Mouse (Mus musculus) forebrain, embryonic 15.5 days (tissue): Measurements from ENCODE around the gene Arl3. TPM values are rescaled to one million over a fixed set of nuclear protein-coding genes. Genes with fewer than 3 reads are reported as not detected.
A peak's percentile ranks its signal among the peaks of the same experiment; 100 is the strongest.

Source experiments
- ATAC-seq: fragments of 200-750 bp; cut with Nextera tagmentation; replicated peaks from 2 replicates; pipeline ENCODE4 v1.8.0; 2017; ENCODE audit warnings: mild to moderate bottlenecking, moderate TSS enrichment, moderate library complexity
- H3K27ac ChIP-seq: fragments of 300-500 bp; sonication (generic); replicated peaks from 2 replicates; pipeline ENCODE4 v1.5.1; 2015; ENCODE audit warnings: mild to moderate bottlenecking, inconsistent platforms
- H3K27me3 ChIP-seq: fragments of 300-500 bp; sonication (generic); 2 replicates; pipeline ENCODE4 v1.6.1; 2015; ENCODE audit warnings: inconsistent platforms
- H3K36me3 ChIP-seq: fragments of 300-500 bp; sonication (generic); 2 replicates; pipeline ENCODE4 v1.6.1; 2015; ENCODE audit warnings: mild to moderate bottlenecking, inconsistent platforms
- H3K4me1 ChIP-seq: fragments of 300-500 bp; sonication (generic); 2 replicates; pipeline ENCODE4 v1.6.1; 2015; ENCODE audit warnings: inconsistent platforms
- H3K4me2 ChIP-seq: fragments of 300-500 bp; sonication (generic); replicated peaks from 2 replicates; pipeline ENCODE4 v1.6.1; 2015; ENCODE audit warnings: mild to moderate bottlenecking, inconsistent platforms
- H3K4me3 ChIP-seq: fragments of 300-500 bp; sonication (generic); 2 replicates; pipeline ENCODE4 v1.5.1; 2015; ENCODE audit warnings: mild to moderate bottlenecking, inconsistent platforms
- H3K9ac ChIP-seq: fragments of 300-500 bp; sonication (generic); replicated peaks from 2 replicates; pipeline ENCODE4 v1.6.1; 2015; ENCODE audit warnings: mild to moderate bottlenecking, inconsistent platforms
- H3K9me3 ChIP-seq: fragments of 300-500 bp; sonication (generic); 2 replicates; pipeline ENCODE4 v1.6.1; 2016; ENCODE audit warnings: inconsistent platforms
- WGBS: fragments of 180-500 bp; shearing (Covaris S2); methylation state at CpG from one replicate; pipeline ENCODE4 v1.1.7; 2015; ENCODE audit warnings: mixed read lengths; 5-methylcytosine and 5-hydroxymethylcytosine counted together
- polyA plus RNA-seq: library from polyadenylated mRNA; unstranded; fragments of >200 nt; fragmentation: Nextera tagmentation; extraction: Ambion mirVana; gene quantifications from 2 replicates; pipeline ENCODE4 v1.2.1, GENCODE M21; 2015

Gene Arl3
- polyA plus RNA-seq, 1 experiment from 2014 or later = 241 TPM

GRCm38 (mm10) chr19:46500581-46501341, 72.2 kb downstream of the Arl3 start:
- WGBS = under 1% methylated on average over 47 of the region's 50 CpGs
- no peaks in the 10 kb centered on the region for H3K9me3 ChIP-seq
- peak; percentile 17 for ATAC-seq
- peak overlapping the region; percentile 100 for H3K27ac ChIP-seq
- peak overlapping the region; percentile 87 for H3K4me3 ChIP-seq
- peak overlapping the region; percentile 96 for H3K4me2 ChIP-seq
- peak overlapping the region; percentile 93 for H3K9ac ChIP-seq
- H3K36me3 ChIP-seq = no peaks in the 10 kb centered on the region
- no peaks in the 10 kb centered on the region for H3K27me3 ChIP-seq
- H3K4me1 ChIP-seq = peaks cover 27% of the 10 kb centered on the region

GRCm38 (mm10) chr19:46499836-46500580, 73.0 kb downstream of the Arl3 start:
- no peaks in the 10 kb centered on the region for H3K27me3 ChIP-seq
- peak; percentile 90 for ATAC-seq
- peaks cover 20% of the 10 kb centered on the region for H3K4me1 ChIP-seq
- peak overlapping the region; percentile 96 for H3K4me2 ChIP-seq
- no peaks in the 10 kb centered on the region for H3K9me3 ChIP-seq
- H3K4me3 ChIP-seq = peak overlapping the region; percentile 87
- WGBS = under 1% methylated on average over 50 of the region's 52 CpGs
- peak overlapping the region; percentile 100 for H3K27ac ChIP-seq
- no peaks in the 10 kb centered on the region for H3K36me3 ChIP-seq
- peak overlapping the region; percentile 93 for H3K9ac ChIP-seq

GRCm38 (mm10) chr19:46499539-46499835, 73.5 kb downstream of the Arl3 start:
- H3K9ac ChIP-seq = peak overlapping the region; percentile 34; the same call in 1 of the 2 replicates
- peaks cover 15% of the 10 kb centered on the region for H3K4me1 ChIP-seq
- 0% methylated on average over 3 of the region's 3 CpGs for WGBS
- no peaks in the 10 kb centered on the region for H3K9me3 ChIP-seq
- ATAC-seq = no peak
- H3K36me3 ChIP-seq = no peaks in the 10 kb centered on the region
- peak overlapping the region; percentile 87 for H3K4me3 ChIP-seq
- peak overlapping the region; percentile 41 for H3K4me2 ChIP-seq
- no peaks in the 10 kb centered on the region for H3K27me3 ChIP-seq
- H3K27ac ChIP-seq = peak overlapping the region; percentile 89

DNA sequence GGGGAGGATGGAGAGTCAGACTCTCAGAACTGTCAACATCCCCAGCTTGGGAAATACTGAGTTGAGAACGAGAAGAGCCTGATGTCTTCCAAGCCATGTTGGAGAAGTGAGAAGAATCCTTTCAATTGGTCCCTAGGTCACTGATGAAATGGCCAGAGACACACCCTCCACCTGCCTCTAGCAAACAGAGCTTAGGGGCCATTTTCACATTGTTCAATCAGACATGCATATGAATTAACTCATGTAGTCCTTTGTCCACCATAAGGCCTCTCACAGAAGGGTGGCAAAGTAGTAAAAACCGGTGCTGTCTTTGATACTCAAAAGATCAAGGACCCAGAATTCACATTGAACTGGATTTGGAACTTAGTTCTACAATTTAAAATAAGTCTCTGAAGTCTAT, 75.8 kb downstream of the Arl3 start:
- Histone ChIP-seq H3K4me2 (no peak overlapping the region), H3K4me1 (peaks cover 7% of the 10 kb centered on the region), H3K27ac (no peak overlapping the region), H3K9me3 (no peaks in the 10 kb centered on the region), H3K9ac (no peak overlapping the region), H3K4me3 (no peak overlapping the region), H3K36me3 (no peaks in the 10 kb centered on the region), H3K27me3 (no peaks in the 10 kb centered on the region)
- 77% methylated on average over 2 of the region's 2 CpGs for WGBS
- no peak for ATAC-seq

DNA sequence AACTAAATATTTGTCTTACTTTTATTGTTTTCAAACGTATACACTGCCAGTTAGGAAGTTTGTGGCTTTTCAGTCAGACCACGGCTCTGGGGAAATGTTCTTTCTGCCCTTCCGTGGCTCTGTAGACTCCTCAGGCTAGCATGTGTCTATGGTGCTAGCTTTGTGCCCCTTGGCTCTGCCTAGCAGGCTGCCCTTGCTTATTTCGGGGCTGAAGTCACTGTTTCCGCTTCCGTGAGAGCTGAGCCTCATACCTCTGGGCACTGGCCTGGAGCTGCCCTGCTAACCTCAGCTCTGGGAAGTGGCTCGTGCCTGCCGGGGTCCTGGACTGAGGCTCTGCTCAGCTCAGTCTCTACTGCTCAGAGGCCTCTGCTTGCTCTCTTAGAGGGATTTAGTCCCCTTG, 77.9 kb downstream of the Arl3 start:
- H3K4me1 ChIP-seq = peaks cover 11% of the 10 kb centered on the region
- H3K9ac ChIP-seq = no peak overlapping the region
- H3K27ac ChIP-seq = no peak overlapping the region
- WGBS = 92% methylated on average over 8 of the region's 8 CpGs
- no peak overlapping the region for H3K4me2 ChIP-seq
- no peaks in the 10 kb centered on the region for H3K36me3 ChIP-seq
- ATAC-seq = no peak
- no peaks in the 10 kb centered on the region for H3K9me3 ChIP-seq
- no peak overlapping the region for H3K4me3 ChIP-seq
- H3K27me3 ChIP-seq = no peaks in the 10 kb centered on the region

DNA sequence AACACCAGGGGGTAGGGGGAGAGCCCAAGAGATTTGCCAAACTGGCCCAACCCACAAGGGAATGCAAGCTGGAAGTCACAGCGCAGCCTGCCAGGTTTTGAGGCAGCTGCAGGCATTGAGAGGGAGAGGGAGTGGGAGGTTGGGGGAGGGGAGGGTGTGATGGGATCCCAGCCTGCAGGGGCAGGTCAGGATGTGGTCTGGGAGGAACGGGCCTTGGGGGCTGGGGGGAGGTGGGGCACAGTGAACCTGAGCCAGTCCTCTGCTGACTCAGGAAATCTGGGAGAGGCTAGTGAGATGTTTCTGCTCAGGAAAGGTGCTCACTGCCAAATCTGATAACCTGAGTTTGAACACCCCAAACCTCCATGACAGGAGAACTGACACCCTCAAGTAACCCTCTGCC, 82.4 kb downstream of the Arl3 start:
- WGBS = 10% methylated on average over 2 of the region's 2 CpGs
- 0 out of 2 replicates have a peak, but pooled peaks cover 4% of the 10 kb centered on the region for H3K4me1 ChIP-seq
- no peaks in the 10 kb centered on the region for H3K27me3 ChIP-seq
- H3K9me3 ChIP-seq = no peaks in the 10 kb centered on the region
- H3K27ac ChIP-seq = no peak overlapping the region
- H3K9ac ChIP-seq = no peak overlapping the region
- peaks cover 5% of the 10 kb centered on the region for H3K36me3 ChIP-seq
- ATAC-seq = no peak
- H3K4me2 ChIP-seq = no peak overlapping the region
- no peak overlapping the region for H3K4me3 ChIP-seq

DNA sequence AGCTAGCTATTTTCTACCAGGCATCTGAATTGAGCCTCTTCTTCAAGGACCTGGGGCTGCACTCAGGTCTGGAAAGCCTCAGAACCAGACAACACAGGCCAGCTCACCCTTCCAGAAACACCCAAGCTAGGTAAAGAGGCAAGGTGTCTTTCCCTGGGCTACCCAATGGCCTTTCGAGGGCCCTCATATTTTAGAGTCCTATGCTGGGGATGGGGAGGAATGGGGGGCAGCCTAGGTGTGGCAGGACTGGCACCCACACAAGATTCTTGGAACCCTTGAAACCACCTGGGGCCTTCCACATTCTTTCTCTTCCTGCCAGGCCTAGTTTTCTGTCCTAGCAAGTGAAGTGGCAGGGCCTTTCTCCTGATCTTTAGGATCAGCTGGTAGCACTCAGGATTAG, 83.5 kb downstream of the Arl3 start:
- WGBS = 96% methylated on average over 1 of the region's 1 CpGs
- H3K27ac ChIP-seq = no peak overlapping the region
- H3K9me3 ChIP-seq = no peaks in the 10 kb centered on the region
- 0 out of 2 replicates have a peak, but pooled peaks cover 6% of the 10 kb centered on the region for H3K4me1 ChIP-seq
- ATAC-seq = no peak
- no peak overlapping the region for H3K4me3 ChIP-seq
- H3K9ac ChIP-seq = no peak overlapping the region
- no peaks in the 10 kb centered on the region for H3K27me3 ChIP-seq
- H3K36me3 ChIP-seq = peaks cover 9% of the 10 kb centered on the region
- no peak overlapping the region for H3K4me2 ChIP-seq

GRCm38 (mm10) chr19:46486709-46487108, 86.3 kb downstream of the Arl3 start:
- 85% methylated on average over 2 of the region's 2 CpGs for WGBS
- H3K36me3 ChIP-seq = peaks cover 9% of the 10 kb centered on the region

GRCm38 (mm10) chr19:46485847-46486246, 87.2 kb downstream of the Arl3 start:
- no peaks in the 10 kb centered on the region for H3K9me3 ChIP-seq
- WGBS = 78% methylated on average over 9 of the region's 9 CpGs
- no peaks in the 10 kb centered on the region for H3K27me3 ChIP-seq
- no peak overlapping the region for H3K4me2 ChIP-seq
- peaks cover 9% of the 10 kb centered on the region for H3K36me3 ChIP-seq
- H3K27ac ChIP-seq = no peak overlapping the region
- no peak overlapping the region for H3K9ac ChIP-seq
- ATAC-seq = no peak
- peaks cover 32% of the 10 kb centered on the region for H3K4me1 ChIP-seq
- no peak overlapping the region for H3K4me3 ChIP-seq

More at GRCm38 (mm10) chr19:46486709-46487108, 86.3 kb downstream of the Arl3 start:
- peaks cover 26% of the 10 kb centered on the region for H3K4me1 ChIP-seq
- H3K27ac ChIP-seq = no peak overlapping the region
- no peak overlapping the region for H3K4me3 ChIP-seq
- H3K9me3 ChIP-seq = no peaks in the 10 kb centered on the region
- no peak for ATAC-seq
- no peaks in the 10 kb centered on the region for H3K27me3 ChIP-seq
- H3K4me2 ChIP-seq = no peak overlapping the region
- H3K9ac ChIP-seq = no peak overlapping the region

GRCm38 (mm10) chr19:46484518-46484917, 88.5 kb downstream of the Arl3 start:
- H3K4me3 ChIP-seq = no peak overlapping the region
- H3K9me3 ChIP-seq = no peaks in the 10 kb centered on the region
- H3K4me2 ChIP-seq = no peak overlapping the region
- peaks cover 28% of the 10 kb centered on the region for H3K4me1 ChIP-seq
- H3K9ac ChIP-seq = no peak overlapping the region
- 63% methylated on average over 5 of the region's 5 CpGs for WGBS
- peaks cover 9% of the 10 kb centered on the region for H3K36me3 ChIP-seq
- H3K27ac ChIP-seq = 0 out of 2 replicates have a peak overlapping the region, but pooled peaks have one; percentile 70
- H3K27me3 ChIP-seq = no peaks in the 10 kb centered on the region
- no peak for ATAC-seq

GRCm38 (mm10) chr19:46483701-46484328, 89.2 kb downstream of the Arl3 start:
- no peaks in the 10 kb centered on the region for H3K27me3 ChIP-seq
- peak overlapping the region; percentile 70 for H3K27ac ChIP-seq
- no peak overlapping the region for H3K9ac ChIP-seq
- 0 out of 2 replicates have a peak, but pooled peaks have one; percentile 24 for ATAC-seq
- peaks cover 28% of the 10 kb centered on the region for H3K4me1 ChIP-seq
- peaks cover 9% of the 10 kb centered on the region for H3K36me3 ChIP-seq
- 46% methylated on average over 15 of the region's 15 CpGs for WGBS
- no peaks in the 10 kb centered on the region for H3K9me3 ChIP-seq
- no peak overlapping the region for H3K4me3 ChIP-seq
- H3K4me2 ChIP-seq = no peak overlapping the region

GRCm38 (mm10) chr19:46482896-46483516, 90.0 kb downstream of the Arl3 start:
- H3K36me3 ChIP-seq = peaks cover 9% of the 10 kb centered on the region

More at GRCm38 (mm10) chr19:46482896-46483516, 90.0 kb downstream of the Arl3 start:
- whole genome bisulfite sequencing = 29% methylated on average over 16 of the region's 17 CpGs
- Histone ChIP-seq H3K9me3 (no peaks in the 10 kb centered on the region), H3K27me3 (no peaks in the 10 kb centered on the region), H3K4me3 (no peak overlapping the region), H3K27ac (no peak overlapping the region), H3K4me2 (no peak overlapping the region), H3K9ac (no peak overlapping the region), H3K4me1 (peaks cover 28% of the 10 kb centered on the region)
- no peak for ATAC-seq
